Mouse (Mus musculus) heart, postnatal 25 days (tissue): ENCODE data around the gene Cd40. TPM values are rescaled to one million over a fixed set of nuclear protein-coding genes. Genes with fewer than 3 reads are reported as not detected.
A peak's percentile ranks its signal among the peaks of the same experiment; 100 is the strongest.

ENCODE experiments used
- DNase-seq: peaks from one replicate; pipeline ENCODE4 v3.0.0; 2022; ENCODE audit warnings: low spot score
- intact Hi-C: fragments of 180-260 bp; cut with DNase I; formaldehyde crosslinking; loops from one replicate; pipeline ENCODE4 v1.15.1; 2025
- total RNA-seq, 2 experiments: library from RNA; stranded (reverse); gene quantifications; 2 replicates each; pipeline ENCODE4 v1.2.3; 2021

Cd40 gene
- total RNA-seq, 2 experiments from 2014 or later, result 1.9 to 3.6 TPM

GRCm38 (mm10) chr2:165051566-165051965 is 3.9 kb upstream of the Cd40 start:
- intact Hi-C loops, result no loop called here
- DNase-seq, result no peak

- DNase-seq, result no peak
- intact Hi-C loops, result no loop called here
These were observed 478 bp downstream of the Cd40 start for GRCm38 (mm10) chr2:165055905-165056304.

- intact Hi-C loops, result no loop called here
- DNase-seq, result no peak
These were observed 1.1 kb downstream of the Cd40 start for GRCm38 (mm10) chr2:165056377-165057085.

GRCm38 (mm10) chr2:165059961-165060360 is 4.5 kb downstream of the Cd40 start:
- DNase-seq, result no peak
- intact Hi-C loops, result no loop called here

- intact Hi-C loops, result no loop called here
- no peak for DNase-seq
These were observed 6.4 kb downstream of the Cd40 start for GRCm38 (mm10) chr2:165061638-165062433.

GRCm38 (mm10) chr2:165064489-165064888 is 9.1 kb downstream of the Cd40 start:
- no peak for DNase-seq
- intact Hi-C loops, result no loop called here

- DNase-seq, result no peak
- intact Hi-C loops, result no loop called here
These were observed 13.4 kb downstream of the Cd40 start for GRCm38 (mm10) chr2:165068806-165069205.

- DNase-seq, result no peak
- intact Hi-C loops, result loop anchor here (5.0 kb wide), 2 partner anchors 108 to 417 kb away; partner anchors contain the start of gene Slc12a5
These were observed 14.8 kb downstream of the Cd40 start for GRCm38 (mm10) chr2:165070096-165070816.

GRCm38 (mm10) chr2:165073381-165073781 is 18.0 kb downstream of the Cd40 start:
- no peak for DNase-seq
- intact Hi-C loops, result loop anchor here (5.0 kb wide), 2 partner anchors 111 to 414 kb away; partner anchors contain the start of gene Slc12a5

- peak; percentile 57 for DNase-seq
- intact Hi-C loops, result loop anchor here (2.0 to 5.0 kb wide), 6 partner anchors 39 to 413 kb away; partner anchors contain the start of genes Cdh22 and Slc12a5
These were observed 18.9 kb downstream of the Cd40 start for GRCm38 (mm10) chr2:165074081-165074884.

GRCm38 (mm10) chr2:165074937-165075336 is 19.5 kb downstream of the Cd40 start:
- intact Hi-C loops, result loop anchor here (1.0 to 5.0 kb wide), 7 partner anchors 38 to 412 kb away; partner anchors contain the start of genes Cdh22 and Slc12a5
- peak; percentile 41 for DNase-seq

- DNase-seq, result no peak
- intact Hi-C loops, result no loop called here
These were observed 21.6 kb downstream of the Cd40 start for GRCm38 (mm10) chr2:165077055-165077454.

- no peak for DNase-seq
- intact Hi-C loops, result no loop called here
These were observed 22.6 kb downstream of the Cd40 start for GRCm38 (mm10) chr2:165078045-165078444.

- no peak for DNase-seq
- intact Hi-C loops, result no loop called here
These were observed 23.2 kb downstream of the Cd40 start for GRCm38 (mm10) chr2:165078605-165079004.

- DNase-seq, result no peak
- intact Hi-C loops, result no loop called here
These were observed 25.2 kb downstream of the Cd40 start for GRCm38 (mm10) chr2:165080657-165081056.

GRCm38 (mm10) chr2:165081257-165081656 is 25.8 kb downstream of the Cd40 start:
- no peak for DNase-seq
- intact Hi-C loops, result no loop called here

- DNase-seq, result no peak
- intact Hi-C loops, result no loop called here
These were observed 31.2 kb downstream of the Cd40 start for GRCm38 (mm10) chr2:165086634-165087033.

GRCm38 (mm10) chr2:165089470-165089869 is 34.0 kb downstream of the Cd40 start:
- intact Hi-C loops, result no loop called here
- no peak for DNase-seq

- no peak for DNase-seq
- intact Hi-C loops, result no loop called here
These were observed 35.2 kb downstream of the Cd40 start, which contains the start of gene 1700025C18Rik for GRCm38 (mm10) chr2:165090650-165091049. Gene 1700025C18Rik (minus strand): TSS chr2:165090750.
